Mouse (Mus musculus): Measurements from ENCODE around the gene Nmnat2. TPM values are rescaled to one million over a fixed set of nuclear protein-coding genes. Genes with fewer than 3 reads are reported as not detected.

Gene Nmnat2
- polyA plus RNA-seq (2015; fragmentation: Nextera tagmentation; extraction: Ambion mirVana), result 3.8 and 7.2 TPM in 2 replicates

- Histone ChIP-seq H3K27ac (ENCODE audit: low read length) (no peak within 1 kb of the TSS), H3K36me3 (ENCODE audit: control insufficient read depth, insufficient read depth, low read length) (no peaks in the 10 kb centered on the region), H3K4me3 (ENCODE audit: low read length) (peak within 1 kb of the TSS; percentile 50), H3K27me3 (ENCODE audit: control insufficient read depth, insufficient read depth, low read depth, low read length) (peaks cover 34% of the 10 kb centered on the region), H3K4me1 (replicated peaks; ENCODE audit: control insufficient read depth, insufficient read depth, low read length) (peaks cover 7% of the 10 kb centered on the region; the same call in 1 of the 2 replicates), H3K9ac (ENCODE audit: low read length) (no peak within 1 kb of the TSS; the same call in 1 of the 2 replicates), H3K9me3 (ENCODE audit: control insufficient read depth, low read length) (no peaks in the 10 kb centered on the region), H3K4me2 (ENCODE audit: low read depth, low read length) (peak within 1 kb of the TSS; percentile 69)
- ATAC-seq (ENCODE audit: low read depth), result peak; percentile 51
- WGBS, result under 1% methylated on average over 42 of the region's 42 CpGs
Observed at GRCm38 (mm10) chr1:152954821-152955523, at the start of gene Nmnat2. Gene Nmnat2, plus strand, starts transcription at chr1:152954993.

GRCm38 (mm10) chr1:152913483-152914460, 41.0 kb upstream of the Nmnat2 start:
- no peak overlapping the region for H3K4me3 ChIP-seq (ENCODE audit: low read length)
- peak overlapping the region; percentile 73 for H3K27ac ChIP-seq (ENCODE audit: low read length)
- H3K9me3 ChIP-seq (ENCODE audit: control insufficient read depth, low read length), result no peaks in the 10 kb centered on the region
- H3K9ac ChIP-seq (ENCODE audit: low read length), result no peak overlapping the region
- WGBS, result 34% methylated on average over 6 of the region's 6 CpGs
- no peaks in the 10 kb centered on the region for H3K36me3 ChIP-seq (ENCODE audit: control insufficient read depth, insufficient read depth, low read length)
- H3K4me2 ChIP-seq (ENCODE audit: low read depth, low read length), result peak overlapping the region; percentile 21; the same call in 1 of the 2 replicates
- peaks cover 10% of the 10 kb centered on the region for H3K4me1 ChIP-seq (replicated peaks; ENCODE audit: control insufficient read depth, insufficient read depth, low read length)
- ATAC-seq (ENCODE audit: low read depth), result peak; percentile 82
- H3K27me3 ChIP-seq (ENCODE audit: control insufficient read depth, insufficient read depth, low read depth, low read length), result no peaks in the 10 kb centered on the region

- 45% methylated on average over 5 of the region's 5 CpGs for WGBS
- Histone ChIP-seq H3K9me3 (ENCODE audit: control insufficient read depth, low read length) (no peaks in the 10 kb centered on the region), H3K27me3 (ENCODE audit: control insufficient read depth, insufficient read depth, low read depth, low read length) (no peaks in the 10 kb centered on the region), H3K9ac (ENCODE audit: low read length) (no peak overlapping the region), H3K27ac (ENCODE audit: low read length) (no peak overlapping the region), H3K4me2 (ENCODE audit: low read depth, low read length) (no peak overlapping the region), H3K36me3 (ENCODE audit: control insufficient read depth, insufficient read depth, low read length) (no peaks in the 10 kb centered on the region), H3K4me1 (replicated peaks; ENCODE audit: control insufficient read depth, insufficient read depth, low read length) (peaks cover 10% of the 10 kb centered on the region), H3K4me3 (ENCODE audit: low read length) (no peak overlapping the region)
- no peak for ATAC-seq (ENCODE audit: low read depth)
Observed at GRCm38 (mm10) chr1:152915766-152916165, 39.0 kb upstream of the Nmnat2 start.

- WGBS, result 59% methylated on average over 5 of the region's 5 CpGs
- no peaks in the 10 kb centered on the region for H3K36me3 ChIP-seq (ENCODE audit: control insufficient read depth, insufficient read depth, low read length)
- no peak overlapping the region for H3K9ac ChIP-seq (ENCODE audit: low read length)
- ATAC-seq (ENCODE audit: low read depth), result no peak
- peaks cover 10% of the 10 kb centered on the region for H3K4me1 ChIP-seq (replicated peaks; ENCODE audit: control insufficient read depth, insufficient read depth, low read length)
- no peak overlapping the region for H3K4me2 ChIP-seq (ENCODE audit: low read depth, low read length)
- H3K9me3 ChIP-seq (ENCODE audit: control insufficient read depth, low read length), result no peaks in the 10 kb centered on the region
- no peak overlapping the region for H3K4me3 ChIP-seq (ENCODE audit: low read length)
- no peak overlapping the region for H3K27ac ChIP-seq (ENCODE audit: low read length)
- H3K27me3 ChIP-seq (ENCODE audit: control insufficient read depth, insufficient read depth, low read depth, low read length), result no peaks in the 10 kb centered on the region
Observed at GRCm38 (mm10) chr1:152916936-152917335, 37.9 kb upstream of the Nmnat2 start.

GRCm38 (mm10) chr1:152917626-152918025, 37.2 kb upstream of the Nmnat2 start:
- peaks cover 10% of the 10 kb centered on the region for H3K4me1 ChIP-seq (replicated peaks; ENCODE audit: control insufficient read depth, insufficient read depth, low read length)
- no peak overlapping the region for H3K4me2 ChIP-seq (ENCODE audit: low read depth, low read length)
- H3K36me3 ChIP-seq (ENCODE audit: control insufficient read depth, insufficient read depth, low read length), result no peaks in the 10 kb centered on the region
- no peak overlapping the region for H3K27ac ChIP-seq (ENCODE audit: low read length)
- H3K27me3 ChIP-seq (ENCODE audit: control insufficient read depth, insufficient read depth, low read depth, low read length), result no peaks in the 10 kb centered on the region
- H3K4me3 ChIP-seq (ENCODE audit: low read length), result no peak overlapping the region
- 60% methylated on average over 4 of the region's 4 CpGs for whole genome bisulfite sequencing
- H3K9me3 ChIP-seq (ENCODE audit: control insufficient read depth, low read length), result no peaks in the 10 kb centered on the region
- H3K9ac ChIP-seq (ENCODE audit: low read length), result no peak overlapping the region
- ATAC-seq (ENCODE audit: low read depth), result no peak

GRCm38 (mm10) chr1:152921786-152922185, 33.0 kb upstream of the Nmnat2 start:
- H3K4me1 ChIP-seq (replicated peaks; ENCODE audit: control insufficient read depth, insufficient read depth, low read length), result peaks cover 3% of the 10 kb centered on the region; the same call in 1 of the 2 replicates
- no peaks in the 10 kb centered on the region for H3K36me3 ChIP-seq (ENCODE audit: control insufficient read depth, insufficient read depth, low read length)
- no peaks in the 10 kb centered on the region for H3K9me3 ChIP-seq (ENCODE audit: control insufficient read depth, low read length)
- no peaks in the 10 kb centered on the region for H3K27me3 ChIP-seq (ENCODE audit: control insufficient read depth, insufficient read depth, low read depth, low read length)
- H3K27ac ChIP-seq (ENCODE audit: low read length), result no peak overlapping the region
- no peak overlapping the region for H3K4me3 ChIP-seq (ENCODE audit: low read length)
- H3K4me2 ChIP-seq (ENCODE audit: low read depth, low read length), result no peak overlapping the region
- ATAC-seq (ENCODE audit: low read depth), result no peak
- WGBS, result 62% methylated on average over 3 of the region's 3 CpGs
- H3K9ac ChIP-seq (ENCODE audit: low read length), result no peak overlapping the region

- ATAC-seq (ENCODE audit: low read depth), result no peak
- no peak overlapping the region for H3K4me3 ChIP-seq (ENCODE audit: low read length)
Observed at GRCm38 (mm10) chr1:152933962-152934361, 20.8 kb upstream of the Nmnat2 start.

GRCm38 (mm10) chr1:152935476-152935875, 19.3 kb upstream of the Nmnat2 start:
- Histone ChIP-seq H3K9me3 (ENCODE audit: control insufficient read depth, low read length) (no peaks in the 10 kb centered on the region), H3K9ac (ENCODE audit: low read length) (no peak overlapping the region), H3K4me2 (ENCODE audit: low read depth, low read length) (no peak overlapping the region), H3K36me3 (ENCODE audit: control insufficient read depth, insufficient read depth, low read length) (no peaks in the 10 kb centered on the region), H3K27ac (ENCODE audit: low read length) (no peak overlapping the region), H3K27me3 (ENCODE audit: control insufficient read depth, insufficient read depth, low read depth, low read length) (no peaks in the 10 kb centered on the region), H3K4me1 (replicated peaks; ENCODE audit: control insufficient read depth, insufficient read depth, low read length) (no peaks in the 10 kb centered on the region), H3K4me3 (ENCODE audit: low read length) (no peak overlapping the region)
- WGBS, result 65% methylated on average over 6 of the region's 6 CpGs
- ATAC-seq (ENCODE audit: low read depth), result no peak

More at GRCm38 (mm10) chr1:152933962-152934361, 20.8 kb upstream of the Nmnat2 start:
- no peak overlapping the region for H3K27ac ChIP-seq (ENCODE audit: low read length)
- no peaks in the 10 kb centered on the region for H3K36me3 ChIP-seq (ENCODE audit: control insufficient read depth, insufficient read depth, low read length)
- WGBS, result 61% methylated on average over 11 of the region's 11 CpGs
- no peak overlapping the region for H3K4me2 ChIP-seq (ENCODE audit: low read depth, low read length)
- H3K27me3 ChIP-seq (ENCODE audit: control insufficient read depth, insufficient read depth, low read depth, low read length), result no peaks in the 10 kb centered on the region
- H3K9me3 ChIP-seq (ENCODE audit: control insufficient read depth, low read length), result no peaks in the 10 kb centered on the region
- no peaks in the 10 kb centered on the region for H3K4me1 ChIP-seq (replicated peaks; ENCODE audit: control insufficient read depth, insufficient read depth, low read length)
- H3K9ac ChIP-seq (ENCODE audit: low read length), result no peak overlapping the region

GRCm38 (mm10) chr1:152936365-152936764, 18.4 kb upstream of the Nmnat2 start:
- Histone ChIP-seq H3K27me3 (ENCODE audit: control insufficient read depth, insufficient read depth, low read depth, low read length) (no peaks in the 10 kb centered on the region), H3K4me3 (ENCODE audit: low read length) (no peak overlapping the region), H3K4me1 (replicated peaks; ENCODE audit: control insufficient read depth, insufficient read depth, low read length) (no peaks in the 10 kb centered on the region), H3K9me3 (ENCODE audit: control insufficient read depth, low read length) (no peaks in the 10 kb centered on the region), H3K4me2 (ENCODE audit: low read depth, low read length) (no peak overlapping the region), H3K36me3 (ENCODE audit: control insufficient read depth, insufficient read depth, low read length) (no peaks in the 10 kb centered on the region), H3K27ac (ENCODE audit: low read length) (no peak overlapping the region), H3K9ac (ENCODE audit: low read length) (no peak overlapping the region)
- WGBS, result 68% methylated on average over 5 of the region's 5 CpGs
- no peak for ATAC-seq (ENCODE audit: low read depth)
